Mouse (Mus musculus): Measurements from ENCODE around the gene Dhx15. TPM values are rescaled to one million over a fixed set of nuclear protein-coding genes. Genes with fewer than 3 reads are reported as not detected.

Dhx15 gene
- total and polyA plus RNA-seq, 2 experiments: 16.4 to 65.7 TPM

DNA sequence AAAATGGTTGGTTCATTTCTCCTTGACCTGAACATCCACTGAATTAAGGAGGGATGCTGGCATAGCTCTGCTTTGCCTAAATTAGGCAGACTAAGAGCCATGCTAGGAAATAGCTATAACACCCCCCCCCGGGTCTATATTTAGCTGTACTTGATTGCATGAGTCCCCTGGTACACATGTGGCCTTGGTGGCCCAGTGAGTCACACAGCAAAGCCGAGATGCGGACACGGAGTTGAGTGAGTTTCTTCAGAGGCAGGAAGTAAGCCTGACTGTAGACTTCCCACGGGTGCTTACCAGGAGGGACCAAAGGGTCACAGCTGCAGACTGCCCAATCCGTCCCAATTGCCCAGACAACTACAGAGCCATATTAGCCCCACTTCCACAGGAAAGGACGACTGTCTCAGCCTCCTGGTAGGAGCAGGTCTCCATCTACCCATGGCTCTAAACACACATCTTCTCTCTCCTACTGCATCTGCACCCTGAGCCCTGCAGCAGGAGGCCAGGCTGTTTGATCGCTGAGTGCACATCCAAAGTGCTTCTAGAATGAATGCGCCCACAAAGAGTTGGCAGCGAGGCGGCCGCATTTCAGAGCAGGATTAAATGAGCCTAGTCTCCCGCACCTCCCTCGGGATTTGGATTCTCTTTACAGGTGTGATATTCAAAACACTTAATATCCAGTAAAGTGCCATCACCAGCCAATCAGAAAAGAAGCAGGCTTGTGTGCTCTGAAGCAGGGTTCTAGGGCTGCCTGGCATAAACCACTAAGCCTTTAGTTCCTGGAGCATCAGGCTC is 29.9 kb upstream of the Dhx15 start:
- TF ChIP-seq CTCF (IDR thresholded peaks at IDR 0.05; ENCODE audit: low read depth, low read length) (no peak), POLR2A (IDR thresholded peaks at IDR 0.05; ENCODE audit: extremely low read depth, insufficient read depth, low read length) (no peak)
- H3K4me1 ChIP-seq (ENCODE audit: control insufficient read depth, insufficient read depth, low read length): no peaks in the 10 kb centered on the region; the same call in 1 of the 2 replicates
- no peak overlapping the region for H3K9ac ChIP-seq (ENCODE audit: low read depth, low read length)
- H3K4me3 ChIP-seq (ENCODE audit: insufficient read depth, low read depth, low read length): no peak overlapping the region
- no peaks in the 10 kb centered on the region for H3K36me3 ChIP-seq (ENCODE audit: control insufficient read depth, insufficient read depth, low read length)
- no peak for DNase-seq (ENCODE audit: extremely low read depth, low read depth, low spot score)
- no peaks in the 10 kb centered on the region for H3K79me2 ChIP-seq (ENCODE audit: control insufficient read depth, insufficient read depth, low read length)
- 69% methylated on average over 14 of the region's 14 CpGs for WGBS
- no peak overlapping the region for H3K27ac ChIP-seq (replicated peaks; ENCODE audit: insufficient read depth, low read depth, low read length)
- no peaks in the 10 kb centered on the region for H3K27me3 ChIP-seq (ENCODE audit: control insufficient read depth, insufficient read depth, low read length)

- 84% methylated on average over 6 of the region's 6 CpGs for WGBS
- H3K27ac ChIP-seq (replicated peaks; ENCODE audit: insufficient read depth, low read depth, low read length): no peak overlapping the region
- H3K4me1 ChIP-seq (ENCODE audit: control insufficient read depth, insufficient read depth, low read length): no peaks in the 10 kb centered on the region
- no peak for DNase-seq (ENCODE audit: extremely low read depth, low read depth, low spot score)
- no peaks in the 10 kb centered on the region for H3K27me3 ChIP-seq (ENCODE audit: control insufficient read depth, insufficient read depth, low read length)
- H3K79me2 ChIP-seq (ENCODE audit: control insufficient read depth, insufficient read depth, low read length): no peaks in the 10 kb centered on the region
- no peaks in the 10 kb centered on the region for H3K36me3 ChIP-seq (ENCODE audit: control insufficient read depth, insufficient read depth, low read length)
- no peak overlapping the region for H3K9ac ChIP-seq (ENCODE audit: low read depth, low read length)
- no peak for TF ChIP-seq POLR2A (IDR thresholded peaks at IDR 0.05; ENCODE audit: extremely low read depth, insufficient read depth, low read length)
- no peak for TF ChIP-seq CTCF (IDR thresholded peaks at IDR 0.05; ENCODE audit: low read depth, low read length)
- no peak overlapping the region for H3K4me3 ChIP-seq (ENCODE audit: insufficient read depth, low read depth, low read length)
These were observed 27.9 kb upstream of the Dhx15 start for GRCm38 (mm10) chr5:52218238-52218637.

- H3K4me3 ChIP-seq (ENCODE audit: insufficient read depth, low read depth, low read length): no peak overlapping the region
- H3K27ac ChIP-seq (replicated peaks; ENCODE audit: insufficient read depth, low read depth, low read length): no peak overlapping the region
- H3K4me1 ChIP-seq (ENCODE audit: control insufficient read depth, insufficient read depth, low read length): no peaks in the 10 kb centered on the region
- no peak overlapping the region for H3K9ac ChIP-seq (ENCODE audit: low read depth, low read length)
- no peaks in the 10 kb centered on the region for H3K27me3 ChIP-seq (ENCODE audit: control insufficient read depth, insufficient read depth, low read length)
- no peak for DNase-seq (ENCODE audit: extremely low read depth, low read depth, low spot score)
- no peaks in the 10 kb centered on the region for H3K79me2 ChIP-seq (ENCODE audit: control insufficient read depth, insufficient read depth, low read length)
- H3K36me3 ChIP-seq (ENCODE audit: control insufficient read depth, insufficient read depth, low read length): no peaks in the 10 kb centered on the region
- 87% methylated on average over 7 of the region's 7 CpGs for WGBS
- TF ChIP-seq CTCF (IDR thresholded peaks at IDR 0.05; ENCODE audit: low read depth, low read length): no peak
- no peak for TF ChIP-seq POLR2A (IDR thresholded peaks at IDR 0.05; ENCODE audit: extremely low read depth, insufficient read depth, low read length)
These were observed 23.0 kb upstream of the Dhx15 start for GRCm38 (mm10) chr5:52213143-52213900.

- DNase-seq (ENCODE audit: extremely low read depth, low read depth, low spot score): no peak
- Histone ChIP-seq H3K27ac (replicated peaks; ENCODE audit: insufficient read depth, low read depth, low read length) (0 out of 2 replicates have a peak overlapping the region, but pooled peaks have one; percentile 20), H3K4me1 (ENCODE audit: control insufficient read depth, insufficient read depth, low read length) (peaks cover 16% of the 10 kb centered on the region), H3K27me3 (ENCODE audit: control insufficient read depth, insufficient read depth, low read length) (no peaks in the 10 kb centered on the region), H3K9ac (ENCODE audit: low read depth, low read length) (peak overlapping the region; percentile 39; the same call in 1 of the 2 replicates), H3K79me2 (ENCODE audit: control insufficient read depth, insufficient read depth, low read length) (peaks cover 19% of the 10 kb centered on the region), H3K36me3 (ENCODE audit: control insufficient read depth, insufficient read depth, low read length) (no peaks in the 10 kb centered on the region), H3K4me3 (ENCODE audit: insufficient read depth, low read depth, low read length) (no peak overlapping the region)
- 32% methylated on average over 1 of the region's 1 CpGs for WGBS
- TF ChIP-seq CTCF (IDR thresholded peaks at IDR 0.05; ENCODE audit: low read depth, low read length): no peak
- no peak for TF ChIP-seq POLR2A (IDR thresholded peaks at IDR 0.05; ENCODE audit: extremely low read depth, insufficient read depth, low read length)
These were observed 810 bp upstream of the Dhx15 start for GRCm38 (mm10) chr5:52191180-52191468.

GRCm38 (mm10) chr5:52189664-52190365 is 499 bp downstream of the Dhx15 start:
- WGBS: 1% methylated on average over 62 of the region's 63 CpGs
- H3K27ac ChIP-seq (replicated peaks; ENCODE audit: insufficient read depth, low read depth, low read length): peak overlapping the region; percentile 72
- TF ChIP-seq CTCF (IDR thresholded peaks at IDR 0.05; ENCODE audit: low read depth, low read length): no peak
- TF ChIP-seq POLR2A (IDR thresholded peaks at IDR 0.05; ENCODE audit: extremely low read depth, insufficient read depth, low read length): no peak
- peaks cover 25% of the 10 kb centered on the region for H3K79me2 ChIP-seq (ENCODE audit: control insufficient read depth, insufficient read depth, low read length)
- H3K4me3 ChIP-seq (ENCODE audit: insufficient read depth, low read depth, low read length): peak overlapping the region; percentile 91
- peak; percentile 67 for DNase-seq (ENCODE audit: extremely low read depth, low read depth, low spot score)
- no peaks in the 10 kb centered on the region for H3K27me3 ChIP-seq (ENCODE audit: control insufficient read depth, insufficient read depth, low read length)
- H3K36me3 ChIP-seq (ENCODE audit: control insufficient read depth, insufficient read depth, low read length): peaks cover 1% of the 10 kb centered on the region; the same call in 1 of the 2 replicates
- peak overlapping the region; percentile 88 for H3K9ac ChIP-seq (ENCODE audit: low read depth, low read length)
- H3K4me1 ChIP-seq (ENCODE audit: control insufficient read depth, insufficient read depth, low read length): peaks cover 16% of the 10 kb centered on the region
